Comparison of ENCODE assay signal across 13 mouse cellular contexts in genomic region chr12:49739960-49740740, GRCm38 (mm10).
DNase-seq lines count a peak whose midpoint lies in the region; TF ChIP-seq lines count a peak whose summit lies in the region.
"Had no signal": no experiment of that assay in that cellular context is flagged by ENCODE, and none has a peak within 500 bp of the region (broad histone marks: within the 10 kb centered on the region; RNA-seq: fewer than 3 reads in every experiment).

No protein-coding gene starts in this region.

- H3K4me3 ChIP-seq in cortical plate, adult 2 months (ENCODE audit: insufficient read depth, low read length): peak overlapping the region; percentile 14
- H3K4me3 ChIP-seq in layer of hippocampus, adult 2 months: peak overlapping the region; percentile 28

- peak; percentile 50 for DNase-seq in brain, adult 2 months (ENCODE audit: low read depth, low spot score)
- peak; percentile 48 to 51 for DNase-seq in layer of hippocampus, adult 2 months (ENCODE audit: low spot score in 2 of 2)
- peak; percentile 22 for DNase-seq in right cerebral cortex, adult 18-20 months
- no peak for DNase-seq in gastrocnemius, postnatal 4 days (ENCODE audit: low spot score in 2 of 2)
- no peak for DNase-seq in adrenal gland, adult 8-10 months
- no peak for DNase-seq in spleen, postnatal 14 days (ENCODE audit: low spot score in 2 of 2)
- DNase-seq: adrenal gland, postnatal 10 days; heart, adult 11 months; heart, postnatal 14 days; lung, adult 2 months had no signal

- no peaks in the 10 kb centered on the region; the same call in 1 of the 2 replicates for H3K4me1 ChIP-seq in cortical plate, adult 2 months (ENCODE audit: control insufficient read depth, insufficient read depth, low read length)

- no peak for TF ChIP-seq POLR2A in cortical plate, adult 2 months (IDR thresholded peaks at IDR 0.05; ENCODE audit: extremely low read depth, insufficient read depth, low read length)

- TF ChIP-seq CTCF in cortical plate, adult 2 months (IDR thresholded peaks at IDR 0.05; ENCODE audit: extremely low read depth, insufficient read depth, low read length): no peak
- no peak for TF ChIP-seq CTCF in layer of hippocampus, adult 2 months (conservative IDR thresholded peaks at IDR 0.05)

- H3K27ac ChIP-seq in cortical plate, adult 2 months (ENCODE audit: insufficient read depth, low read length): no peak overlapping the region
- H3K27ac ChIP-seq in layer of hippocampus, adult 2 months: peak overlapping the region; percentile 91
- H3K27ac ChIP-seq: kidney, postnatal 0 days; stomach, postnatal 0 days had no signal

Comparison
In these comparisons a context has a peak if more than half of its experiments do, and no peak if none do; other contexts are left out.
1. DNase-seq: peak in brain, adult 2 months (single experiment), layer of hippocampus, adult 2 months (2 of 2) and right cerebral cortex, adult 18-20 months (single experiment); none in gastrocnemius, postnatal 4 days (0 of 2), adrenal gland, adult 8-10 months (single experiment) and spleen, postnatal 14 days (0 of 2).